Mouse (Mus musculus): ENCODE measurements around the gene Spsb1.

The Spsb1 gene

DNA sequence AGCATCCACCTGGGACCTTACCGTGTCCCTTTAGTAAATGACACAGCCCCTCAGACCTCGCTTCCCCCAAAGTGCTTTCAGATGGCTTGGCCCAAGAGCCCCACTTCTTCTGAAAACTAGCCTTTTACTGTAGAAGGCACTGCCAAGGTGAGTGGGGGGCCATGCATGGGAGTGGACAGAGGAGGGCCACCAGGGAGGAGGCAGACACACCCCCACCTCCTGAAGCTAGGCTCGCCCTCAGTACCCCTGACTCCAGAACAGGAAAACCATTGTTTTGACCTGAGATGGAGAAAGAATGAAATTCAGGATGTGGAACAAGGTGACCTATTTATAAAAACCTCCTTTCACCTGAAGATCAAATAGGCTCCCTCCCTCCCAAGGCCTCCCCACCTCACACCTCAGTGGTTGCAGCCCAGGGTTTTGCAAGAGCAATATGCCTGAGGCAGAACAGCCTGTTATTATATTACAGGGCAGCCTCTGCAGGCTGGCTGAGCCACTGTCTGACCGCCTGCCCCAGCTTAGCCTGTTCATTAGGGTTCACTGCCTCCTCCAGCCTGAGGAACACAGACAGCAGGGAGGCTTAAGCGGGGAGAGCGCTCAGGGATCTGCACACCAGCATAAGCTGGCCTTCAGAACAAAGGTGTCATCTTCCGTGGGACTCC is 41.0 kb downstream of the Spsb1 start:
- in situ Hi-C loops (cut with MboI) = no loop called here

DNA sequence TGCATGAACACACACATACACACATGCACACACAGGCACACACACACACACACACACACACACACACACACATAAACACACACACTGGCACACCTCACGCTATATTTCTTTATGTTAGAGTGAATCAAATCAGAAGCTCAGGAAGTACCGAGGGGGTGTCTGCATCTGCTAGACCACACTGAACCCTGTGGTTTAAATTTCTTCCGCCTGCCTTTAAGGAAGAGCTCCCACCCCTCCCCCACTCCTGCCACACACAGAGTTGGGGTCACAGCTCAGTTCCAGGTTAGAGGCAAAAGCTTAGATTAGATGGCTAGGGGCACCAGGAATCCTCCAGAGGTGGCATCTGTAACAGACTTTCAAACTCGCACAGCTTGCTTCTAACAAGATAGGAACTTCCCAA is 42.4 kb downstream of the Spsb1 start:
- in situ Hi-C loops (cut with MboI) = no loop called here

DNA sequence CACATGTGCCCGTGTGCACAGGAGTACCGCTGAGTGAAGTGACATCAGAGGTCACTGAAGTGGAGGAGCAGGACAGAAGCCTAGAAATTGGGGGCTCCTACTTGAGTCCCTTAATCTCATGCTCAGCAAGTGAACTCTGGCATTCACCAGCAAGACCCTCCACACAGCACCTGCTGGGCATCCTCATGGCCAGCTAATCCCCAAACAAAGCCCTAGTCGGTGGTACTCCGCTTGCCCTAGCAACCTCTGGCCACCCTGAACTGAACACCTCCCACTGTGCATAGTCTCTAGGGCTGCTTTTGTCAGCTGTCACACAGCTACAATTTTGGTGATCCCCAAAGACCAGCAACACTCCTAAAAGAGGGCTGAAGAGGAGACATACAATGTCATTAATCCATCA is 44.3 kb downstream of the Spsb1 start:
- in situ Hi-C loops (cut with MboI) = no loop called here

DNA sequence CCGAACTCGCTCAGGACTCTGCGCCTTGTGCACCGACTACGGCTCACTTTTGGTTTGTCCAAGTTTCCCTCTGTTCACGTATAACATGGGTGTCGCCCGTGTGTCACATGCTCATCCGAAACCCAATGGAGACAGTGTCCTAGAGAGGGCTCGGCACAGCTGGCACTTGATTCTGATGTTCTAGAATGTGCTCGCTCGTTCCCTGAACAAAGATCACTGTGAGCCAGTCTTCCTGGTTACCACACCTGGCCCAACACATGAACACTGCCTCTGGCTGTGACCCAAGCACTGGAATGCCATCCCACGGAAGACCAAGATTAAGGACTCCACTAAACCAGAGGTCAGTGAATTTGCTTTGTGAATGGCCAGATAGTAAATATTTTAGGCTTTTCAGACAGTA is 45.3 kb downstream of the Spsb1 start:
- in situ Hi-C loops (cut with MboI) = no loop called here

DNA sequence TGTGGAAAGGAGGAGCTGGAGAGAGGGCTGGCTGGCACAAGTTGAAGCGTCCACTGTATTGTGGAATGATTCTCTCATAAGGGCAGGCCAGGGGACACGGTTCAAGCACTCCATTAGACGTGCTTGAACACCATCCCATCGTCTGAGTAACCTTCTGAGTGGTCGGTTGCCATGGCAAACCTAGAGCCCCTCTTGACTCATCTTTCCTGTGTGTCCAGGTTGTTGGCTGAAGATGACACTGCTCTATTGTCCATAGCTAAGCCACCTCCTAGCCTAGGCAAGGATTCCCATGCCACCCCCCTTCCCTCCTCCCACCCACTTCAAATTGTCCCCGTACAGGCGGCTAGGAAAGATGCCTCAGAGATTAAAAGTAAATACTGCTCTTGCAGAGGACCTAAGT is 45.9 kb downstream of the Spsb1 start:
- in situ Hi-C loops (cut with MboI) = no loop called here

DNA sequence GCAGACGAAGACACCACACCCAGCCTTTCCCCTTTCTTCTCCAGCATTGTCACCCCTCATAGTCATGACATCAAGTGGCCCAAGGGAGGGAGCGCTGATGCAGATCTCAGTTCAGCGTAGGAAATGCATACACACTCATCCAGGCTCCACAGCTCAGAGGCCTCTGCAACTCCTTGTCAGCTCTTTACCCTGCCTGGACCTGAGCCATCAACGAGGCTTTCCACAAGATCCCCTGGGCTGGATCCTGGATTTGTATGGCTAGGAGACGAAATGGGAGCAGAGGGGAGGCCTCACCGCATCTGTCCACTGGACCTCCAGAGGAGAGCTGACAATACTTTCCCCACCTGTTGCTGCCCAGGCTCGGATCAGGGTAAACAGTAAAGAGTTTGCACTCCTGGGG is 47.2 kb downstream of the Spsb1 start:
- in situ Hi-C loops (cut with MboI) = no loop called here

DNA sequence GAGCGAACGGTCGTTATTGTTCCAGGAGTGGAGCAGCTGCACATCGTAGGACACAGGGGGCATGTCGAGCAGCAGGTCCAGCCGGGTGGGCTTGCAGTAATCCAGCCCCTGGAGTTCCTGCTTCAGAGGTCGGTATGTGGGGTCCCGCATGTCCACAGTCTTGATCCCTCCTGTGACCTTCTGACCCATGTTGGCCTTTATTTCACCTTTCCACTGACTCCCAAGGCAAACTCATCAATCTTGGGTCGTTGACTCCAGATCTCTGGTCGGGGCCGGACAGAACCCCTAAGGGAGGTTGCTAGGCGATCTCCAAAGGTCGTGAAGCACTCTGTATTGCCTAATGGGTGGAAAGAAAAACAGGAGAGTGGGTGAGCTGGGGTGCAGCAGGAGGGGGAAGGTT is 47.9 kb downstream of the Spsb1 start:
- in situ Hi-C loops (cut with MboI) = no loop called here

DNA sequence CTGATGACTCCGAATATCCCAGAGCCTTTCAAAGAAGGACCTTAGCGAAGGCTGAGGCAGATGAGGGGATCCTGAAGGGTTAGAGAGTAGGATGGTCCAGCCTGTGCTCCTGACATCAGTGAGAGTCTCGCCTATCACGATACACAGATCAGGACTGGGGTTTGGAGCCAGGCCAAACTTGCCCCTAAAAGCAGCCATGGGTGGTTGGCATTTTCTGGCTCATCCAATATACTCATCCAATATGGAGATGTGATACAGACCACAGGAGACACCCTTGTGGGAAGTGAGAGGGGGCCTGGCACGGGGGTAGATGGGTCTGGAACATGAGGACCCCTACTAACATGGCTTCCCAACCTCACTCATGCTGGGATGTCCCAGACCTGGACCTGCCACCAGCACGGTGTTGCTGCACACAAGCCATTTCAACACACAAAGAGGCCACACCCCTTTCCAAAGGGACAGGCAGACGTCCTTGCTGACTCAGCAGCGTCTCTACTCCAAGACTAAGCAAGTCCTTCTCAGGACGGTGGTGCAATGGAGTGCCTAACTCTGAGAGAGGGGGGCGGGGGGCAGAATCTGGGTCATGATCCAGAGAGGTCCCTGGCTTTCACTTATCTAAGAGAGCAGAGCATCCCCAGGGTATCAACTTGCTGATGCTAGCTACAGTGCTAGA is 49.4 kb downstream of the Spsb1 start:
- in situ Hi-C loops (cut with MboI) = no loop called here

DNA sequence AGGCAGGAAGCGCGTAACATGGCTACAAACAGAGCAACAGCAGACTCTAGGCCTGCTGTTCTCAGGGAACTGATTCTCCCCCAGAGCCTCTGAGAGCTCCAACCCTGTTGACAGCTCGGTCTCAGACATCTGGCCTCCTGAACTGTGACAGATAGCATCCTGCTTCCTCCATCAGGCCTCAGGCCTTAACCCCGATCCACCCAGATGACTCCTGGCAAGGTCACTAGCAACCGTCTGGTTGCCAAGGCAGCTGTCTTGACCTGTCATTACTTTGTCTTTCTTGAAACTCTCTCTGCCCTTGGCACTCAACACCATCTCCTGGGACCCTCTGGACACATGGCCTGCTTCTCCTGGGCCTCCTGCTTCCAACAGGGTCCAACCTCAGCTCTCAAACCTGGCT is 51.8 kb downstream of the Spsb1 start:
- in situ Hi-C loops (cut with MboI) = no loop called here

DNA sequence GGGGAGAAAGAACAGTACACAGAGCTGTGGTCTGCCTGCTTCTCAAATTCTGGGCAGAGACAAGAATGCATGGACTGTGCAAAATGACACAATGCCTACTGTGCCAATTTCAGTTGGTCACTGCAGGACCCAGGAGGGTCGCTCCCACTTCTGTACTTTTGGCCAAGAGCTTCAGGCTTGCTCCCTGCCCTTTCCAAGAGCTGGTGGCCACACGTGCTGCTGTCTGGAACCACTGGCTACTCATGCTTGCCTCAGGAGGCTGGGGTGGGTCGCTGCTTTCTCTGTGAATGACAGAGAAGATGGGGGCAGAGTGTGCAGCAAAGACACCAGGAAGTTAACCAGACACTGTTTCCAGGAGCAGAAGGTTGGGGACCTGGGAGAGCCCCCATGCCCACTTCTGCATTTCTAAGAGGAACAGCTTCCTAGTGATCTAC is 53.5 kb downstream of the Spsb1 start:
- in situ Hi-C loops (cut with MboI) = no loop called here

DNA sequence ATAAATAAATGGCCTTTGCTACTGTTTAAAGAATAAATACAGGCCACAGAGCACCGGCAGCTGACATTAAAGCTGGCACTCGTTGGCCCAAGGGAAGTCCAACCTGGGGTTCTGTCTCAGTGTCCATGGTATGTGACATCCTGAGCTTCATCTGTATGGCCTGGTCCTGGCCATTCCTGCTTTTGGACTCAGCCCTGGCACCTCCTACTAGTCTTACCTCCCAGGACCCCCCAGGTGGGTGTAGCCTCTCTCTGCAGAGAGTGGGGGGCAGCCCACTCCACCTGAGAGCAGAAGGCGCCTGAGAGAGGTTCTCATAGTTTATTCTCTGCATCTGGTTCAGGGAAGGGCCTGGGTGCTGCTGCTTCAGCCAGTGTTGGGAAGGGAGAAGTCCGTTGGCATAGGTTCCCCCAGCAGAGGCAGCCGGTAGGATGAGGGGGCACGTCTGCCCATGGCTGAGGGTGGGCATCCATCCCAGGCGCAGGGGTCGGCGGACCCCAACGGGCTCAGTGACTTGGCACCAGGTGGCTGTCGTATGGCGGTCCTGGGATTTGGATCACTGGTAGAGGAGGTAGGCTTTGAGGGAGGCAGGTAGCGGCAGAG is 57.1 kb downstream of the Spsb1 start:
- in situ Hi-C loops (cut with MboI) = no loop called here

DNA sequence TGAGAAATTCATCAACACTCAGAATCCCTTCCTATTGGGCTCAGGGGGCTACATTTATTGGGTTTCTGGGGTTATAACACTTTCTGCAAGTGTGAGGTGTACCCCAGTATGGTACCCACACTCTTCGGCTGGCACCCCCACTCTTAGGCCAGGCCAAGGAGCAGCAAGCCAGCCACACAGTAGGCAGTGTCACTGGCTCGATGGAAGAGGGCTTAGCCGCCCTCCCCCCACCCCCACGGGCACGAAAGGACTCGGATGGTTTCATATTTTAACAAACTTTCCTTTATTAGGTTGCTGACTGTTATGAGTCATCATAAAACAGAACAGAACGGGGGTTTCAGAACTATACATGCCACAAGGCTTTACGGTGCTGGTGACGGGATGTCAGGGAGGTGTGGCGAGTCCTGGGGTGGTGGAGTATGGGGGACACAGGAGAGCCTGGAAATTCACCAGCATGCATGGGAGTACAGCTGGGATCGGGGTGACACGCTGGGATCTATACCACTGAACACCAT is 58.8 kb downstream of the Spsb1 start:
- in situ Hi-C loops (cut with MboI) = no loop called here

DNA sequence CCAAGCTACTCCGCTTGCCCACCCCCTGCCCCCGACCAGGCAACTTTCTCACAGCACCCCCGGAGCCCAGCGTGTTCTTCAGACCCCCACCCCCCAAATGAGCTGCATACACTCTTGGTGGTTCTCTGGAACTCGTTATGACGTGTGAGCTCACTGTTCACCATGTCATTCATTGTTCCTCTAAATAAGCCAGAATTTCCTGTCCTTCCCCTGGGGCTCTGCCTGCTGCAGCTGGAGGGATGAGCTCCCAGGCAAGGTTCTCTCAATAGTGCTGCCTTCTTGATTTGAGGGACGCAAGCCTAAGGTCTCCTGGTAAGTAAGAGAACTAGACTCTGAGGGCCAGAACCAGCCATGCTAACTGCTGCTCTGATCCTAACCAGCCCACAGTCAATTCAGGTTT is 59.6 kb downstream of the Spsb1 start:
- in situ Hi-C loops (cut with MboI) = no loop called here

DNA sequence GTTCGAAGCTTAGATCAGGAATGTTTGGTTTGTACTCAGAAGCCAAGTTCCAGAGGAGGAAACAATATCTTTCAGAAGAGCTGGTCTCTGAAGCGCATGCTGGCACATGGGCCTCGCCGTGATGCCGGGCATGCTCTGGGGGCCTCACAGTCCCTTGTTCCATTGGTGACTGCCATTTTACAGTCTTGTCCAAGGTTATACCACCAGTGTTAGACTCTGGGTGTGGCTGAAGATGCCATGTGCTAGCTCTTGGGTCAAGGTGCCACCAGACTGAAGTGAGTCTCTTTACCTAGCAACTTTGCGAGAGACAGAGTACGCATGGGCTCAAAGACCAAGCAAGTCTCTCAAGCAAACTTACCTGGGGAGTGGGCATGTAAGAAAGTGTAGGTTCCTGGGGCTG is 60.5 kb downstream of the Spsb1 start:
- in situ Hi-C loops (cut with MboI) = no loop called here

DNA sequence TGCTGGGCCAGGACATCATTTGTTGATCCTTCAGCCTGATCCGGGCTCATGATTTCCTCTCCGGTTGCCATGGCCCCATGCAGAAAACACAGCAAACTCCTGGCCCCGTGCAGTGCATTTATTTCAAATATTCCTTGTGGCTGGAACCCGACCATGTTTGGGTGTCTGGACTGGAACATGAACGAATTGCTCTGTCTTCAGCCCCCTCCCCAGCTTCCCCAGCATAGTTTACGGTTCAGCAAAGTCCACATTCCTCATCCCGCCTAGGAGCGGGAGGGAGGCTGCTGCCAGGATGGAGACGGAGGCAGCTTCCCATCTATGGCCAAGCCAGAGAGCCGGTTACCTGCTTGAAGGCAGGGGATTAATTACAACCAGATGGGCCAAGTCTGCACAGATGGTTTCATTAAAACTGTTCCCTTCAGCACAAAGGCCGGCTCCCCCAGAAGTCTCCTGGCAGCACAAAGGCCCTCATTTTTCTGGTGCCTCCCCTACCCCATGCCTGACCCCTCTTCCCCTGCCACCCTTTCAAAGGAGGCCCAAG is 61.2 kb downstream of the Spsb1 start:
- in situ Hi-C loops (cut with MboI) = no loop called here

DNA sequence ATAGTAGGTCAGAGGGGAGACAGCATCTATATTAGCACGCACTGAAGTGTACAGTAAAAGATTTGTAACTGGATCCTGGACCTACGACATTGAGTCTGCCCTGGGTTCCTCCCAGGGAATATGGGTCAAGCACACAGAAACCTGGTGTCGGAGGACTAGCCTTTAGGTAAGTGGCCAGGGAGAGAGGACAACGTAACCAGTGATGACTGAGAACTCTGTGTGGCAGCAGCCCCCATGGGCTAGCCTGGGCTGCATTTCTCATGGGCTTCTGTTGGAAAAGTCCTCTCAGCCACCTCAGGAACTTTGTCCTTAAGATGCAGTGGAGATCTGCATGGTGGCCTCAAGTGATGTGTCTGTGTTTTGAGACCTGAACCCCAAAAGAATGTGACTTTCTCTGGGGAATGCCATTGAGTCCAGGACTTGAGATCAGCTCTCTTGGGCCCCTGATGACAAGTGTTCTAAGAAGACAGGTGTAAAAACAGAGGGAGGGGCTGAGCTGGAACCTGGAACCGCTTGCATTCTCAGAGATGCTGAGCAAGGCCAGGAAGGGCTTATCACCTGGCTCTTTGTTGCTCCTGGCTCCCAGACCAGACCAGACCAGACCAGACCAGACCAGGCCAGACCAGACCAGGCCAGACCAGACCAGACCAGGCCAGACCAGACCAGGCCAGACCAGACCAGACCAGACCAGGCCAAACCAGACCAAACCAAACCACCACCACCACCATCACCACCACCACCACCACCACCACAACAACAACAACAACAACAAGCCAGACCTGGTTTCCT is 63.5 kb downstream of the Spsb1 start:
- in situ Hi-C loops (cut with MboI) = no loop called here

DNA sequence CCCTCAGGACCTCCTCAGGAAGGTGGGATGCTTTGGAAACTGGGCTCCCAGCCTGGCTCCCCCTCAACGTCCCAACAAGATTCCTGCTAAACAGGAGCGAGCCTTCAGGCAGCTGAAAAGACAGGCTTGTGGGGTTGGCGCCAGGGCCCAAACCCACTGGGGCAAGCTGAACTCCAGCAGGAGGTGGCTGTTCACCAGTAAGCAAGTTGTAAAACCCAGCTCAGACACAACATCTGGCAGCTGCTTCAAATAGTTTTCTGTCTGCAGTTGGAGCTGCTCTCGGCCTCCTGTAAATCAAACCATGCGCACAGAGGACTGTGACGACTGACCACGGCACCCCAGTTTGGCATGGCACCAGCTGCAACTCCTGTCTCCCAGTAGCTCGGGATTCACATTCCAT is 64.3 kb downstream of the Spsb1 start:
- in situ Hi-C loops (cut with MboI) = no loop called here

DNA sequence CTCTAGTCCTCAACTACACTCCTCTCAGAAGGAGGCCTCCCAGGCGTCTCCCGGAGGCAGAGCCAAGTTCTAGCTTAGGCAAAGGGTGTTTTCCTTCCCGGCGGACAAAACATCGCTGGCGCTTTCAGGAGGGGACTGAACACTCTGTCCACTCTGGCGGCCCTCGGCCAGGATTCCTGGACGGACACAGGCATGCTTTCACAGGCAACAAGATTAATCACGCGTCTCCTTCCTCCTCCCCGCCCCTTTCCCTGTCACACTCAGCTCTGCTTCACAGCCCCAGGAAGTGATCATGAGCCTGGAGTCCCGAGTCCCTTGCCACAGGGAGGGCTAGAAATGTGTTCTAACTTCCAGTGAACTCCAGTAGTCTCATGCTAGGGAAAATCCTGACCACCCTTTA is 65.0 kb downstream of the Spsb1 start:
- in situ Hi-C loops (cut with MboI) = no loop called here

DNA sequence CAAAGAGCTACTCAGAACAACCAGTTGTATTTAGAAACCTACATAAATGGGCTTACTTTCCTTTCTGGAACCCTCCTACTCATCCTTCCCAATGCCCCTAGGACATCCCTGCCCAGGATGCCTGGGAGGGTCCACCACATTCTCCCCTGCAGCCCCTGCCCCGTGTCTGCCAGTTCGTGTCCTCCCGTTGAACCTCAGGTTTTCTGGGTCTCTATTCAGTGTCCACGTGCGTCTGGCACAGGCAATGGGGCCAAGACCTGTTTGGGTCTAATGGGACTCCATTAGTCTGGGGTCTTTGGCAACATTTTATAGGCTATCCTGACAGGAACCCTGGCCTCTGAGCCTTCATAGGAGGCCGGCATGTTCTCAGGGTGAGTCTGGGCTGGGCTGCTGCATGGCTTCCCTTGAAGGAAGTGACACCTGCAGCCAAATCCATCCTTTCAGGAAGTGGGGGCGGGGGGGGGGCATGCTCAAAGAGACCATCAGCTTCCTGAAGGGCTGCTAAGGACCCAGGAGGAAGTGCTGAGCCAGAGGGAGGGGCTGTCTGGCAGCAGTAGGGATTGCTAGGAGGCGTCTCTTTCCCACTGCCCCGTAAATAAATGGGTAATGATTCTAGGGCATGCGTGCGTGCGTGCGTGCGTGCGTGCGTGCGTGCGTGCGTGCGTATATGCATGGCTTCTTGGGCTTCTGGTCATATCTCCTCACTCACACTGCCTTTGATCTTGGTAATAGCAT is 65.9 kb downstream of the Spsb1 start:
- in situ Hi-C loops (cut with MboI) = no loop called here

DNA sequence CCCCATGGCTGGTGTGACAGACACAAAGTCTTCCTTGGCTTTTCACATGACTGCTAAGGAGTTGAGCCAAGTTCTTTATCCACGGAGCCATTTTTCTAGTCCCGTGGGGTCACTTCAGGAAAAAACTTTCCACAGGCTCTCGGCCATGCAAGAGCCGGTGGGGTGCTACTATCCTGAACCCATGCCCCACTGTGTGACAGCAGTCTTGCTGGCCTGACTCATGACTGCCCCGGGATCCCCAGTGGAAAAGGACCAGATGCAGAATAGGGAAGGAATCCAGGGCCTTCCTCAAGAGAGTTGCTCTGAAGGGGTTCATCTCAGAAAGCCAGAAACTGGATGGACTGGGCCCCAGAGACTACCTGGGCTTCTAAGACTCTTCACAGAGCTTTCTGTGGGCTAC is 66.7 kb downstream of the Spsb1 start:
- in situ Hi-C loops (cut with MboI) = no loop called here

Data from mature B cell (primary cell).